Mouse (Mus musculus): Measurements from ENCODE around the gene Bcl2l13.

DNA sequence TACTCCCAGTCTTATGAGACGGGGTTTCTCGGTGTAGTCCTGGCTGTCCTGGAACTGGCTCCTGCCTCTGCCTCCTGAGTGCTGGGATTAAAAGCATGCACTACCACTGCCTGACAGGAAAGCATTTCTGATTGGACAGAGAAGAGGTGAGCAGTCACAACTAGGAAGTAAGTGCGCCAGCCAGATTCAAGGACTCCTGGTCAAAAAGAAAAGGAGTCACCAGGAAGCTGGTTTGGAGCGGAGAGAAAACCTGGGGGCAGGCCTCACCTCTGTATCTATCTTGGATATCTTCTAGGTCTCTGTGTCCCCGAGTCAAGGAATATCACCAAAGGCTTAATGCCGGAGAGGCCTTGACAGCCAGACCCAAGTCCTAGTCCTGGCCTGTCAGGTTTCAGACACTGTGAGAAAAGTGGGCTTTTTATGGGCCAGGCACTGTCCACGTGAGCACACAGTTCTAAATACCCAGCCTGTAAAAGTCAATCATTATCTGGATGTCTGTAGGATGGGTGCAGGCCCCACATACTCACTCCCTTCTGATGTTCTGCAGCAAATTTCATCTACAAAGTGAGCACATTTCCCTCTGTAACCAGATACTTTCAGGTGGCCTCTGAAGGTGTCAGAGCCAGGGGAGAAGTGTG lies 104.6 kb downstream of the Bcl2l13 start:
- no peak for TF ChIP-seq CTCF (IDR thresholded peaks at IDR 0.05; ENCODE audit: low read depth)
- TF ChIP-seq EP300 (IDR thresholded peaks at IDR 0.05; ENCODE audit: low read depth) = no peak
